In genomic region chr11:116333526-116334416, GRCm38 (mm10) we compare ENCODE assay signal across 8 mouse cellular contexts. TPM values are rescaled to one million over a fixed set of nuclear protein-coding genes. Genes with fewer than 3 reads are reported as not detected.
DNase-seq lines count a peak whose midpoint lies in the region; ATAC-seq and TF ChIP-seq lines count a peak whose summit lies in the region.

No protein-coding gene starts in this region.

- no peak overlapping the region for H3K27ac ChIP-seq in intestine, embryonic 16.5 days (ENCODE audit: low read length)
- H3K27ac ChIP-seq in lung, postnatal 0 days (ENCODE audit: low read length): no peak overlapping the region

- H3K9ac ChIP-seq in intestine, embryonic 16.5 days (ENCODE audit: low read depth, low read length): peak overlapping the region; percentile 56
- H3K9ac ChIP-seq in lung, postnatal 0 days (replicated peaks; ENCODE audit: low read depth): no peak overlapping the region

- TF ChIP-seq CTCF in lung, postnatal 0 days (IDR thresholded peaks at IDR 0.05): no peak

- H3K4me3 ChIP-seq in intestine, embryonic 16.5 days (ENCODE audit: low read length): peak overlapping the region; percentile 70
- peak overlapping the region; percentile 66; the same call in 1 of the 2 replicates for H3K4me3 ChIP-seq in lung, postnatal 0 days (ENCODE audit: low read depth, low read length)

- intact Hi-C loops in gastrocnemius, postnatal 14 days (cut with DNase I; ENCODE audit: low total_unique reads): no loop called here

- H3K27me3 ChIP-seq in intestine, embryonic 16.5 days (replicated peaks; ENCODE audit: control insufficient read depth, insufficient read depth, low read length): peaks cover 15% of the 10 kb centered on the region
- peaks cover 12% of the 10 kb centered on the region for H3K27me3 ChIP-seq in lung, postnatal 0 days (replicated peaks; ENCODE audit: insufficient read depth, low read length)

- 23% methylated on average over 31 of the region's 31 CpGs for WGBS in intestine, embryonic 16.5 days
- 23% methylated on average over 28 of the region's 31 CpGs for WGBS in lung, postnatal 0 days

- ATAC-seq in CD4-positive, CD25-positive, alpha-beta regulatory T cell, adult 4 months: no peak
- ATAC-seq in intestine, embryonic 16.5 days: no peak
- no peak for ATAC-seq in lung, postnatal 0 days
- ATAC-seq in frontal cortex, adult (ENCODE audit: low TSS enrichment): no peak

- peaks cover 40% of the 10 kb centered on the region for H3K4me1 ChIP-seq in intestine, embryonic 16.5 days (ENCODE audit: control insufficient read depth, insufficient read depth, low read length)
- peaks cover 16% of the 10 kb centered on the region; the same call in 1 of the 2 replicates for H3K4me1 ChIP-seq in lung, postnatal 0 days (ENCODE audit: insufficient read depth, low read depth, low read length)

- no peak for TF ChIP-seq EP300 in lung, postnatal 0 days (IDR thresholded peaks at IDR 0.05)

- no peaks in the 10 kb centered on the region for H3K9me3 ChIP-seq in intestine, embryonic 16.5 days (ENCODE audit: control insufficient read depth, low read length)
- no peaks in the 10 kb centered on the region for H3K9me3 ChIP-seq in lung, postnatal 0 days (ENCODE audit: low read length)

- DNase-seq in CD4-positive, CD25-positive, alpha-beta regulatory T cell, adult 2 months (ENCODE audit: low read depth, low spot score): peak; percentile 32
- DNase-seq in T-cell, adult 2 months (ENCODE audit: low spot score): peak; percentile 19
- no peak for DNase-seq in lung, postnatal 0 days (ENCODE audit: low spot score)
- no peak for DNase-seq in cerebellum, adult 11 months
- no peak for DNase-seq in gastrocnemius, postnatal 14 days

- peak overlapping the region; percentile 100 for H3K4me2 ChIP-seq in intestine, embryonic 16.5 days (ENCODE audit: low read depth, low read length)
- H3K4me2 ChIP-seq in lung, postnatal 0 days (replicated peaks; ENCODE audit: low read depth, low read length): peak overlapping the region; percentile 100

- no peaks in the 10 kb centered on the region for H3K36me3 ChIP-seq in intestine, embryonic 16.5 days (ENCODE audit: control insufficient read depth, insufficient read depth, low read length)
- H3K36me3 ChIP-seq in lung, postnatal 0 days (ENCODE audit: insufficient read depth, low read length): no peaks in the 10 kb centered on the region

RNA-seq across cellular contexts. Expression of gene Foxj1, which starts 1.4 kb away (rescaled TPM):
- polyA plus RNA-seq in CD4-positive, CD25-positive, alpha-beta regulatory T cell, adult 4 months (2017; shearing (Covaris generic)): not detected
- polyA plus RNA-seq in intestine, embryonic 16.5 days (2015; fragmentation: Nextera tagmentation; extraction: Ambion mirVana): 0.27 and 0.36 TPM in 2 replicates
- polyA plus RNA-seq in lung, postnatal 0 days (2015; fragmentation: Nextera tagmentation; extraction: Ambion mirVana): 39.8 and 44.9 TPM in 2 replicates
- under 1 TPM; 0.22 to 0.27 TPM for total RNA-seq in gastrocnemius, postnatal 14 days (2021)

RNA-seq across cellular contexts. Expression of gene Exoc7, which starts 26.7 kb away (rescaled TPM):
- polyA plus RNA-seq in CD4-positive, CD25-positive, alpha-beta regulatory T cell, adult 4 months (2017; shearing (Covaris generic)): 100 to 1,000 TPM in 1 of 2 experiments, 10 to 100 TPM in 1; 98.4 to 123 TPM
- polyA plus RNA-seq in intestine, embryonic 16.5 days (2015; fragmentation: Nextera tagmentation; extraction: Ambion mirVana): 52.5 and 54.6 TPM in 2 replicates
- polyA plus RNA-seq in lung, postnatal 0 days (2015; fragmentation: Nextera tagmentation; extraction: Ambion mirVana): 41.3 and 41.9 TPM in 2 replicates
- total RNA-seq in gastrocnemius, postnatal 14 days (2021): 10 to 100 TPM; 61.9 to 62.3 TPM

RNA-seq across cellular contexts. Expression of gene Galr2, which starts 53.0 kb away (rescaled TPM):
- polyA plus RNA-seq in CD4-positive, CD25-positive, alpha-beta regulatory T cell, adult 4 months (2017; shearing (Covaris generic)): not detected
- 0.16 and 0.31 TPM in 2 replicates for polyA plus RNA-seq in intestine, embryonic 16.5 days (2015; fragmentation: Nextera tagmentation; extraction: Ambion mirVana)
- polyA plus RNA-seq in lung, postnatal 0 days (2015; fragmentation: Nextera tagmentation; extraction: Ambion mirVana): 0.11 TPM in 1 of 2 replicates, not detected in the other
- total RNA-seq in gastrocnemius, postnatal 14 days (2021): under 1 TPM; 0.38 to 0.41 TPM

RNA-seq across cellular contexts. Expression of gene Srp68, which starts 59.8 kb away (rescaled TPM):
- 10 to 100 TPM; 39.5 to 53.9 TPM for polyA plus RNA-seq in CD4-positive, CD25-positive, alpha-beta regulatory T cell, adult 4 months (2017; shearing (Covaris generic))
- 90.9 and 94.8 TPM in 2 replicates for polyA plus RNA-seq in intestine, embryonic 16.5 days (2015; fragmentation: Nextera tagmentation; extraction: Ambion mirVana)
- 43.0 and 47.4 TPM in 2 replicates for polyA plus RNA-seq in lung, postnatal 0 days (2015; fragmentation: Nextera tagmentation; extraction: Ambion mirVana)
- 10 to 100 TPM; 68.5 to 69.5 TPM for total RNA-seq in gastrocnemius, postnatal 14 days (2021)

Comparison
In these comparisons a context has a peak if more than half of its experiments do, and no peak if none do; other contexts are left out.
1. DNase-seq: peak in CD4-positive, CD25-positive, alpha-beta regulatory T cell, adult 2 months (single experiment) and T-cell, adult 2 months (single experiment); none in lung, postnatal 0 days (single experiment), cerebellum, adult 11 months (single experiment) and gastrocnemius, postnatal 14 days (single experiment).
2. RNA of gene Foxj1, which starts 1.4 kb away (polyA plus RNA-seq): 39.8 to 44.9 TPM in lung, postnatal 0 days; 0.27 to 0.36 TPM in intestine, embryonic 16.5 days and not detected in CD4-positive, CD25-positive, alpha-beta regulatory T cell, adult 4 months; every median in the first group is over 10 times any median in the second.